Mouse (Mus musculus): Measurements from ENCODE around the gene Nln.

Gene Nln

GRCm38 (mm10) chr13:104011289-104011688, 98.1 kb downstream of the Nln start:
- POLR2A ChIA-PET, result interaction anchor here in 2 of 4 experiments (0.5 to 0.9 kb wide), 2 partner anchors 70 to 215 kb away, joined by 3 read pairs; no protein-coding TSS in a partner anchor
- CTCF ChIA-PET, result no interaction called here

- POLR2A ChIA-PET, result no interaction called here
- CTCF ChIA-PET, result no interaction called here
Measured at GRCm38 (mm10) chr13:104005231-104005845, 104.1 kb downstream of the Nln start.

- ChIA-PET CTCF (no interaction called here), POLR2A (interaction anchor here in 1 of 4 experiments (1.1 kb wide), 1 partner anchor 40 kb away, joined by 3 read pairs; no protein-coding TSS in a partner anchor)
Measured at GRCm38 (mm10) chr13:103994085-103994455, 115.3 kb downstream of the Nln start.

GRCm38 (mm10) chr13:103993142-103994084, 116.0 kb downstream of the Nln start:
- ChIA-PET CTCF (no interaction called here), POLR2A (interaction anchor here in 1 of 4 experiments (1.1 to 1.2 kb wide), 2 partner anchors 40 to 219 kb away, joined by 3 read pairs; partner anchors contain the start of gene Srek1)

- POLR2A ChIA-PET, result no interaction called here
- CTCF ChIA-PET, result interaction anchor here in 2 of 4 experiments (0.5 to 0.6 kb wide), 2 partner anchors 36 to 857 kb away, joined by 3 to 5 read pairs; no protein-coding TSS in a partner anchor
Measured at GRCm38 (mm10) chr13:103986660-103987059, 122.8 kb downstream of the Nln start.

- ChIA-PET CTCF (no interaction called here), POLR2A (no interaction called here)
Measured at GRCm38 (mm10) chr13:103985510-103986278, 123.7 kb downstream of the Nln start.

- ChIA-PET POLR2A (interaction anchor here in 1 of 4 experiments (1.4 kb wide), 1 partner anchor 55 kb away, joined by 3 read pairs; no protein-coding TSS in a partner anchor), CTCF (interaction anchor here in 1 of 4 experiments (0.6 kb wide), 1 partner anchor 188 kb away, joined by 3 read pairs; no protein-coding TSS in a partner anchor)
Measured at GRCm38 (mm10) chr13:103982376-103982775, 127.0 kb downstream of the Nln start.

GRCm38 (mm10) chr13:103980414-103980813, 129.0 kb downstream of the Nln start:
- ChIA-PET POLR2A (no interaction called here), CTCF (interaction anchor here in 1 of 4 experiments (0.7 kb wide), 1 partner anchor 275 kb away, joined by 3 read pairs; no protein-coding TSS in a partner anchor)

- CTCF ChIA-PET, result interaction anchor here in 2 of 4 experiments (0.6 to 0.7 kb wide), 2 partner anchors 664 to 1073 kb away, joined by 4 read pairs; no protein-coding TSS in a partner anchor
- POLR2A ChIA-PET, result interaction anchor here in 2 of 4 experiments (0.5 to 1.0 kb wide), 2 partner anchors 36 to 57 kb away, joined by 3 read pairs; no protein-coding TSS in a partner anchor
Measured at GRCm38 (mm10) chr13:103978286-103978866, 131.0 kb downstream of the Nln start.

GRCm38 (mm10) chr13:103977844-103978243, 131.6 kb downstream of the Nln start:
- ChIA-PET POLR2A (interaction anchor here in 3 of 4 experiments (0.5 to 1.0 kb wide), 4 partner anchors 20 to 862 kb away, joined by 3 to 4 read pairs (median 3); no protein-coding TSS in a partner anchor), CTCF (no interaction called here)

- ChIA-PET CTCF (interaction anchor here in 2 of 4 experiments (0.6 to 0.7 kb wide), 2 partner anchors 26 to 1090 kb away, joined by 3 to 6 read pairs; no protein-coding TSS in a partner anchor), POLR2A (interaction anchor here in 1 of 4 experiments (1.1 kb wide), 1 partner anchor 14 kb away, joined by 4 read pairs; no protein-coding TSS in a partner anchor)
Measured at GRCm38 (mm10) chr13:103976181-103976724, 133.2 kb downstream of the Nln start.

- POLR2A ChIA-PET, result no interaction called here
- CTCF ChIA-PET, result no interaction called here
Measured at GRCm38 (mm10) chr13:103975101-103975500, 134.3 kb downstream of the Nln start.

GRCm38 (mm10) chr13:103973977-103974376, 135.4 kb downstream of the Nln start:
- POLR2A ChIA-PET, result no interaction called here
- CTCF ChIA-PET, result no interaction called here
